Mouse (Mus musculus) spleen, adult 2 months (tissue): ENCODE measurements around the gene Iqcb1.

ENCODE experiments used
- CTCF ChIP-seq: fragments of 200-500 bp; IDR thresholded peaks from 2 replicates; pipeline ENCODE4 v1.5.1; 2011; ENCODE audit warnings: mild to moderate bottlenecking, inconsistent platforms; ENCODE audit not compliant: insufficient read depth, insufficient read length, insufficient replicate concordance; ENCODE audit errors: extremely low read depth
- POLR2A ChIP-seq: fragments of 200-500 bp; IDR thresholded peaks from 2 replicates; pipeline ENCODE4 v1.6.1; 2011; ENCODE audit warnings: low read depth, low read length, inconsistent platforms

- no peak for TF ChIP-seq CTCF
- TF ChIP-seq POLR2A: no peak
These were observed 7.4 kb upstream of the Iqcb1 start for GRCm38 (mm10) chr16:36820747-36821146.
